Mouse (Mus musculus) frontal cortex, adult (tissue): ENCODE measurements around the gene Clec3a.

Source experiments
- ATAC-seq: cut with Nextera tagmentation; 2 replicates; pipeline ENCODE4 v1.9.2; 2017; ENCODE audit warnings: mild to moderate bottlenecking, moderate library complexity, mixed read lengths; ENCODE audit not compliant: low TSS enrichment

Gene Clec3a

DNA sequence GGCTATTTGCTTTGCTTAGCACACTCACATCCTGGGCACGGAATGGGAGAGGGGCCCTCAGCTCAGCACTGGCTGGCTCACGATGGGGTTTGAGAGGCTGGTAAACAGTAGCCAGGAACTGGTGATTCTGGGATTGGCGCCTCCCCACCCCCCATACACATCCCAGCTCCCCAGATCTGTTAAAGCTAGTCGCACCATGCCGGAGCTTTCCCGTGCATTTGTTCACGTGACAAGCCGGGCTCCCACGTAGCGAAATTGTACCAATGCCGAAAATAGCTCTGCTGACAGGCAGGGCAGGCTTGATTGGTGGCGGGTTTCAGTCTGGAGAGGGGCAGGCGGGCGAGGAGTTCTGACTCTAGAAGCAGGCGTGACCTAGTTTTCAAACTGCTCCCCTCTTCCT, 38.1 kb downstream of the Clec3a start:
- ATAC-seq, result peak; percentile 45

DNA sequence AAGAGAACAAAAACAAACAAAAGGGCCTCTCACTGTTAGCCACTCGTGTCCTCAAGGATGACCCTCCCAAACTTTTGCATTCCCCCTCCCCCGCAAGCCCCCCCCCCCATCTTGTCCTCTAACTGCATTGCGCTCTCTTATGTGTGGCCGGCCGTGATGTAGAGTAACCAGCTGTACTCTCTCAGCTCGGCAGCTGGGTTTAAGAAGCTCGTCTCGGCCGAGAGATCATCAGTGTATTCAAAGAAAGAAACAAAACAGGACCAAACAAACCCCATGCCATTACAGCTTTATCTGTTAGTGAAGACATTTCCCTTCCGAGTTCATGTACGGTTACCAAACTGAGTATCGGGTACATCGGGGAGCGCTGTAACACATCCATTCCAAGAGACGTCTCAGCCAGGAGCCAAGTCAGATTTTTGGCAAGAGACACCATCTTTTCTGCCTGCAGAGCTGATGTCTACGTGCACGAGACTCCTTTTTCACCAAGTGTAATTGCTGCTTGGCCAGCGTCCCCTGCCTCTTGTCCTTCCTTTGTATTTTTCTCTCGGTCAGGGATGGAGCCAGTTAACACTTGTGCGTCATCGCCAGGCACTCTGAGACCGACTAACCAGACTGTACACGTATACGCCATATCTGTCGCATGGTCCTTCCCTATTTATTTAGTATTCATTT, 40.4 kb downstream of the Clec3a start:
- no peak for ATAC-seq

DNA sequence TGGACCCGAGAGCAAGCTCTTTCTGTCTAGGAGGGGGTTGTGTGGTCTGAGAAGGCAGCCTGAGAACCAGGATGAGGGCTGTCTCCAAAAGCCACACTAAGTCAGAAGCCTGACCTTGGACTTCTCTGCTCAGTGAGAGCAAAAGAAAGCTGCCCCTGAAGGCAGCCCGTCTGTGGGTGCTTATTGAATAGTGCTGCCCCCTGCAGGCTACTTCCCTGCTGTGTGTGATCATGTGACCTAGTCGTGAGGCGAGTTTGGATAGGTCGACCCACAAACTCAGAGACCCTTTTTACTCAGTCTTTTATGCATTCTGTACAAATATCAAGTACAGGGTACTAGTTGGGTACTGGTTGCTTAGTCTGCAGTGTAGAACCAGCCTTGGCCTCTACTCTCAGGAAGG, 42.7 kb downstream of the Clec3a start:
- ATAC-seq, result no peak

DNA sequence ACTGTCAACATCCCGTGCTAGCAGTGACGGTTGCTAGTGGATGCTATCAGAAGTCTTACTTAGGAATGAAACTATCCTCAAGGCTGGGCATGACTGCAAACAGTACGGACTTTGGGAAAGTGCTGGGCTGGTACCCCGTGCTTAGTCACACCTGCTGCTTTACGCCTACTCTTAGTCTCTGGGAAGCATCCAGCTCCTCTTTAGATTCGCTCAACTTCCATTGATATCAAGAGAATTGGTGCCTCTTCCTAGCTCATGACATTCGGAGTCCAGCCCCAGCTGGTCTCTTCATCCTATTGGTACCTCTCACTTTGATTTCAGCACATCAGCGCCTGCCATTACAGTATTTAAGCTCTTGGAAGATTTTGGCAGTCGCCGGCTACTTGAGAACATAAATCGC, 44.7 kb downstream of the Clec3a start:
- peak; percentile 88 for ATAC-seq

DNA sequence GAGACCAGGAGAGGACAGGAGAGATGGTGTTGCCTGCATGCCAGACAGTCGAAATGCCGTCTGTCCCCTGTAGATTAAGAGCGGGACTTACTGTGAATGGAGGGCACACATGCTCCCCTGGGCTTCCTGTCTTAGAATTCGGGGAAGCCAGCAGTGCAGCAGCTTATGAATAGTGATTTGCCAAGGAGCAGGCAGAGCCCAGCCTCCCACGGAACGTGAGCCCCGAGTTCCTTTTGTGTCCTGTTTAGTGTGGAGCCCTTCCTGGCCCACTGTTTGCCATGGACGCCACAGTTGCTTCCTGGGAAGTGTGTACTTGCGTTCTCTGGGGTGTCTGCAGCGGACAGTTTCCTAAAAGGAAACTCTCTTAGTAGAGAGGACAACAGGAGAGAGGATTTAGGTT, 45.4 kb downstream of the Clec3a start:
- ATAC-seq, result peak; percentile 7; the same call in 1 of the 2 replicates

DNA sequence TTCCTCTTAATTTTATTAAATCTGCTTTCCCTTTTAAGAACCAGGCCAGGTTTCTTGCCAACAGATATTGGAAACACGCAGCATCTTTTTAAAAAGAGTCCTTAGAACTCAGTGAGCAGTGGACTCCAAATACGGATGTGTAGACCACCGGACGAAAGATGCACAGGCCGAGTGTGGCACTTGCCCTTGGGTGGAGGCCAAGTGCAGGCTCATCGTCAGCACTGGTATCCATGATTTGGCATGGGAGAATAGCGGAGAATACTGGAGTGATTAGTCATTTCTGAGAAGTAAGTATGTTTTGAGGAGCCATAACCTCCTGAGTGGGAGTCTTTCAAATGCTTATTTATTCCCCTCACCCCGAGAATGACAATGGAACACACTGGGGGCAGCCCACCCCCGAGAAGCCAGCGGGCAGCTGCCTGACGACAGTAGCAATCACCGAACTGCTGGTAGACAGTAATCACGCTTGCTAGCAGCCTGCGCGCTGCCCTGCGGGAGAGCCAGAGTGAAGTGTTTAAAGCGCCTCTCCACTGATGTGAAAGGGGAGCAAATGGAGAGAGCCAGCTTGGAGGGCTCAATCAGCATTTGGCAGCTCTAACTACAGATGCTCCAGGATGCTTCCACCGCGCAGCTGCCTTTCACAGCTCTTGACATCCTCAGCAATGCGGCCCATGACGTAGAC, 50.8 kb downstream of the Clec3a start:
- no peak; the same call in 1 of the 2 replicates for ATAC-seq

DNA sequence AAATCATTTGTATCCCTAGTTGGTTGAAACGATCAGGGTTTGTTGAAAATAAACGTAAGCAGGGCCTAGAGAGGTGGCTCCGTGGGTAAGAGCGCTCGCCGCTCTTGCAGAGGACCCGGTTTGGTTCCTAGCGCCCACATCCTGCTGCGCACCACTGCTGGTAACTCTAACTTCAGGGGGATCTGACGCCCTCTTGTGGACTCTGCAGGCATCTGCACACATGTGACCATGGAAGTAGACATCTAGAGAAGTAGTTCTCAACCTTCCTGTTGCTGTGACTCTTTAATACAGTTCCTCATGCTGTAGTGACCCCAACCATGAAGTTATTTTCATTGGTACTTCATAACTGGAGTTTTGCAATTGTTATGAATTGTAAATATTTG, 51.3 kb downstream of the Clec3a start:
- ATAC-seq, result no peak

DNA sequence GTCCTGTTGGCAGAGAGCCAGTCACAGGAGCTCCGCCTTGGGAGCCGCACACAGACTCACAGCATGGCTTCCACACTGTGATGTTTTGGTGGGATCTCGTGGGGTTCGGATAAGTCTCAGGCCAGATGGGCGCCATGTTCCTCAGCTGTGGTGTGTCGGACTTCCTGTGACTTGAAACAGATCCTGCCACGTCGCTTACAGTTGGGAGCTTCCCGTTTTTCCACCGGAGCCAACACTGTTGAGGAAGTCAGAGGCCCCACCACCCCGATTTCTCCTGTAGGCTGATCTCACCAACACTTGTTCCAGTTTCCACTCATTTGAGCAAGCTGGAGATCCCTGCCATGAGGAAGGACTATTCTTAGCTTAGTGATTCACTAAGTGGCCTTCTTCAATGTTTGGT, 55.7 kb downstream of the Clec3a start:
- ATAC-seq, result no peak
